Mouse (Mus musculus): ENCODE measurements around the gene Als2cr12.
"Not testable (repeated sequence)": the region's sequence is repeated elsewhere in the genome, so short reads cannot be mapped to it uniquely, and the experiment has no call there.

Als2cr12 gene

GRCm38 (mm10) chr1:58719356-58719945 is 23.7 kb upstream of the Als2cr12 start:
- no peak for DNase-seq (ENCODE audit: low read depth, low spot score)

- no peak for DNase-seq (ENCODE audit: low read depth, low spot score)
These were observed 21.9 kb upstream of the Als2cr12 start for GRCm38 (mm10) chr1:58717589-58718270.

GRCm38 (mm10) chr1:58716883-58717220 is 21.1 kb upstream of the Als2cr12 start:
- no peak for DNase-seq (ENCODE audit: low read depth, low spot score)

GRCm38 (mm10) chr1:58716162-58716882 is 20.5 kb upstream of the Als2cr12 start:
- DNase-seq (ENCODE audit: low read depth, low spot score), result no peak

- no peak for DNase-seq (ENCODE audit: low read depth, low spot score)
These were observed 19.7 kb upstream of the Als2cr12 start for GRCm38 (mm10) chr1:58715536-58715935.

- DNase-seq (ENCODE audit: low read depth, low spot score), result no peak
These were observed 18.6 kb upstream of the Als2cr12 start for GRCm38 (mm10) chr1:58714361-58714760.

- DNase-seq (ENCODE audit: low read depth, low spot score), result no peak
These were observed 18.1 kb upstream of the Als2cr12 start for GRCm38 (mm10) chr1:58713893-58714231.

GRCm38 (mm10) chr1:58713081-58713892 is 17.5 kb upstream of the Als2cr12 start:
- peak; percentile 85 for DNase-seq (ENCODE audit: low read depth, low spot score)

- DNase-seq (ENCODE audit: low read depth, low spot score), result peak; percentile 71
These were observed 16.6 kb upstream of the Als2cr12 start for GRCm38 (mm10) chr1:58712076-58713061.

GRCm38 (mm10) chr1:58711365-58712016 is 15.7 kb upstream of the Als2cr12 start, which contains the start of gene Cflar:
Gene Cflar, plus strand, starts transcription at chr1:58711508.
- DNase-seq (ENCODE audit: low read depth, low spot score), result peak; percentile 72

- DNase-seq (ENCODE audit: low read depth, low spot score), result no peak
These were observed 15.0 kb upstream of the Als2cr12 start for GRCm38 (mm10) chr1:58710711-58711364.

GRCm38 (mm10) chr1:58710043-58710442 is 14.3 kb upstream of the Als2cr12 start:
- DNase-seq (ENCODE audit: low read depth, low spot score), result not testable (repeated sequence)

GRCm38 (mm10) chr1:58700580-58701162 is 4.9 kb upstream of the Als2cr12 start:
- not testable (repeated sequence) for DNase-seq (ENCODE audit: low read depth, low spot score)

- no peak for DNase-seq (ENCODE audit: low read depth, low spot score)
These were observed 4.2 kb upstream of the Als2cr12 start for GRCm38 (mm10) chr1:58699988-58700387.

GRCm38 (mm10) chr1:58698781-58699180 is 3.0 kb upstream of the Als2cr12 start:
- DNase-seq (ENCODE audit: low read depth, low spot score), result no peak

GRCm38 (mm10) chr1:58697607-58698006 is 1.8 kb upstream of the Als2cr12 start:
- peak; percentile 64 for DNase-seq (ENCODE audit: low read depth, low spot score)

- no peak for DNase-seq (ENCODE audit: low read depth, low spot score)
These were observed 2.1 kb downstream of the Als2cr12 start for GRCm38 (mm10) chr1:58693696-58694095.

GRCm38 (mm10) chr1:58691718-58692117 is 4.1 kb downstream of the Als2cr12 start:
- DNase-seq (ENCODE audit: low read depth, low spot score), result not testable (repeated sequence)

- not testable (repeated sequence) for DNase-seq (ENCODE audit: low read depth, low spot score)
These were observed 4.8 kb downstream of the Als2cr12 start for GRCm38 (mm10) chr1:58690834-58691488.

Measured in R1 (cell line).